Mouse (Mus musculus): ENCODE results near the gene Gm4787. TPM values are rescaled to one million over a fixed set of nuclear protein-coding genes. Genes with fewer than 3 reads are reported as not detected.

The Gm4787 gene
- polyA plus RNA-seq, 1 experiment from 2014 or later, result 0.33 TPM

Other genes with a start within 250 kb of the Gm4787 start
- 4.7 and 5.1 TPM in 2 replicates for gene Slc8a3, start 46.3 kb downstream of the Gm4787 start, polyA plus RNA-seq (2015; fragmentation: Nextera tagmentation; extraction: Ambion mirVana)
- gene Adam4, start 42.5 kb upstream of the Gm4787 start, polyA plus RNA-seq (2015; fragmentation: Nextera tagmentation; extraction: Ambion mirVana), result 0.24 and 0.33 TPM in 2 replicates
- gene Cox16, start 105.7 kb upstream of the Gm4787 start, polyA plus RNA-seq (2015; fragmentation: Nextera tagmentation; extraction: Ambion mirVana), result 110 and 121 TPM in 2 replicates
- 26.8 and 31.7 TPM in 2 replicates for gene Gm20498, start 153.4 kb upstream of the Gm4787 start, polyA plus RNA-seq (2015; fragmentation: Nextera tagmentation; extraction: Ambion mirVana)
- 32.3 and 36.0 TPM in 2 replicates for gene Synj2bp, start 153.4 kb upstream of the Gm4787 start, polyA plus RNA-seq (2015; fragmentation: Nextera tagmentation; extraction: Ambion mirVana)
- gene Adam21, start 189.0 kb upstream of the Gm4787 start, polyA plus RNA-seq (2015; fragmentation: Nextera tagmentation; extraction: Ambion mirVana), result 0.50 and 0.70 TPM in 2 replicates
- 51.4 and 54.8 TPM in 2 replicates for gene Med6, start 215.5 kb upstream of the Gm4787 start, polyA plus RNA-seq (2015; fragmentation: Nextera tagmentation; extraction: Ambion mirVana)

Data from forebrain, embryonic 15.5 days (tissue).